Mouse (Mus musculus) forebrain, embryonic 11.5 days (tissue): ENCODE results near the gene Eif3m. TPM values are rescaled to one million over a fixed set of nuclear protein-coding genes. Genes with fewer than 3 reads are reported as not detected.
A peak's percentile ranks its signal among the peaks of the same experiment; 100 is the strongest.

Experiments
- ATAC-seq: fragments of 200-750 bp; cut with Nextera tagmentation; replicated peaks from 2 replicates; pipeline ENCODE4 v1.8.0; 2017; ENCODE audit warnings: moderate TSS enrichment; ENCODE audit not compliant: low FRiP score
- DNase-seq: peaks from one replicate; pipeline ENCODE4 v3.0.0-alpha.2; 2017; ENCODE audit warnings: low spot score
- H3K27ac ChIP-seq: fragments of 300-500 bp; sonication (generic); 2 replicates; pipeline ENCODE4 v1.5.1; 2014; ENCODE audit warnings: low read depth, low read length
- H3K27me3 ChIP-seq: fragments of 300-500 bp; sonication (generic); 2 replicates; pipeline ENCODE4 v1.6.1; 2014; ENCODE audit warnings: mild to moderate bottlenecking, low read length, mixed read lengths; ENCODE audit not compliant: control insufficient read depth, insufficient read depth
- H3K36me3 ChIP-seq: fragments of 300-500 bp; sonication (generic); 2 replicates; pipeline ENCODE4 v1.6.1; 2014; ENCODE audit warnings: mild to moderate bottlenecking, low read length, moderate library complexity, mixed read lengths; ENCODE audit not compliant: control insufficient read depth, insufficient read depth
- H3K4me1 ChIP-seq: fragments of 300-500 bp; sonication (generic); replicated peaks from 2 replicates; pipeline ENCODE4 v1.6.1; 2014; ENCODE audit warnings: low read length, mixed read lengths; ENCODE audit not compliant: control insufficient read depth, insufficient read depth
- H3K4me2 ChIP-seq: fragments of 300-500 bp; sonication (generic); 2 replicates; pipeline ENCODE4 v1.6.1; 2014; ENCODE audit warnings: low read depth, mild to moderate bottlenecking, low read length, moderate library complexity, mixed read lengths; ENCODE audit not compliant: severe bottlenecking
- H3K4me3 ChIP-seq: fragments of 300-500 bp; sonication (generic); 2 replicates; pipeline ENCODE4 v1.5.1; 2014; ENCODE audit warnings: low read depth, low read length
- H3K9ac ChIP-seq: fragments of 300-500 bp; sonication (generic); 2 replicates; pipeline ENCODE4 v1.6.1; 2014; ENCODE audit warnings: low read length
- H3K9me3 ChIP-seq: fragments of 300-500 bp; sonication (generic); 2 replicates; pipeline ENCODE4 v1.6.1; 2016; ENCODE audit warnings: low read length, mixed read lengths; ENCODE audit not compliant: control insufficient read depth
- WGBS: fragments of 180-500 bp; shearing (Covaris S2); extraction: QIAGEN DNeasy Blood & Tissue Kit; methylation state at CpG from one replicate; pipeline ENCODE4 v1.1.7; 2014; 5-methylcytosine and 5-hydroxymethylcytosine counted together
- polyA plus RNA-seq: library from polyadenylated mRNA; unstranded; fragments of >200 nt; fragmentation: Nextera tagmentation; extraction: Ambion mirVana; gene quantifications from 2 replicates; pipeline ENCODE4 v1.2.1, GENCODE M21; 2014

The Eif3m gene
- polyA plus RNA-seq, 1 experiment from 2014 or later, result 276 TPM

GRCm38 (mm10) chr2:105023031-105023615 lies 6.2 kb upstream of the Eif3m start:
- H3K27ac ChIP-seq, result no peak overlapping the region
- ATAC-seq, result no peak
- WGBS, result 84% methylated on average over 6 of the region's 6 CpGs
- H3K4me1 ChIP-seq, result no peaks in the 10 kb centered on the region
- no peak overlapping the region for H3K4me2 ChIP-seq
- no peak overlapping the region for H3K4me3 ChIP-seq
- DNase-seq, result no peak
- H3K36me3 ChIP-seq, result no peaks in the 10 kb centered on the region
- no peak overlapping the region for H3K9ac ChIP-seq
- H3K27me3 ChIP-seq, result no peaks in the 10 kb centered on the region
- no peaks in the 10 kb centered on the region for H3K9me3 ChIP-seq

GRCm38 (mm10) chr2:105021836-105022235 lies 5.0 kb upstream of the Eif3m start:
- no peak for ATAC-seq
- H3K36me3 ChIP-seq, result no peaks in the 10 kb centered on the region
- H3K4me1 ChIP-seq, result no peaks in the 10 kb centered on the region; the same call in 1 of the 2 replicates
- 88% methylated on average over 2 of the region's 2 CpGs for WGBS
- no peak overlapping the region for H3K4me3 ChIP-seq
- no peaks in the 10 kb centered on the region for H3K9me3 ChIP-seq
- H3K9ac ChIP-seq, result no peak overlapping the region
- no peaks in the 10 kb centered on the region for H3K27me3 ChIP-seq
- no peak overlapping the region for H3K4me2 ChIP-seq
- H3K27ac ChIP-seq, result no peak overlapping the region
- DNase-seq, result no peak

GRCm38 (mm10) chr2:105021256-105021655 lies 4.4 kb upstream of the Eif3m start:
- H3K9me3 ChIP-seq, result no peaks in the 10 kb centered on the region
- WGBS, result 84% methylated on average over 12 of the region's 12 CpGs
- ATAC-seq (no peak), DNase-seq (no peak)
- H3K4me3 ChIP-seq, result no peak overlapping the region
- H3K4me2 ChIP-seq, result no peak overlapping the region
- H3K36me3 ChIP-seq, result no peaks in the 10 kb centered on the region
- H3K27ac ChIP-seq, result no peak overlapping the region
- H3K9ac ChIP-seq, result no peak overlapping the region
- no peaks in the 10 kb centered on the region for H3K27me3 ChIP-seq
- H3K4me1 ChIP-seq, result no peaks in the 10 kb centered on the region; the same call in 1 of the 2 replicates

- Histone ChIP-seq H3K9me3 (no peaks in the 10 kb centered on the region), H3K4me1 (no peaks in the 10 kb centered on the region; the same call in 1 of the 2 replicates), H3K4me2 (no peak overlapping the region), H3K9ac (no peak overlapping the region), H3K4me3 (no peak overlapping the region), H3K27ac (no peak overlapping the region), H3K27me3 (no peaks in the 10 kb centered on the region), H3K36me3 (no peaks in the 10 kb centered on the region)
- DNase-seq, result no peak
- ATAC-seq, result no peak
- WGBS, result 87% methylated on average over 1 of the region's 1 CpGs
Observed at GRCm38 (mm10) chr2:105019457-105019856, 2.6 kb upstream of the Eif3m start.

GRCm38 (mm10) chr2:105017802-105018201 lies 922 bp upstream of the Eif3m start:
- Histone ChIP-seq H3K9ac (no peak overlapping the region), H3K27me3 (no peaks in the 10 kb centered on the region), H3K4me1 (no peaks in the 10 kb centered on the region; the same call in 1 of the 2 replicates), H3K4me2 (no peak overlapping the region), H3K9me3 (no peaks in the 10 kb centered on the region), H3K4me3 (no peak overlapping the region), H3K27ac (no peak overlapping the region), H3K36me3 (no peaks in the 10 kb centered on the region; the same call in 1 of the 2 replicates)
- DNase-seq (no peak), ATAC-seq (no peak)
- 76% methylated on average over 3 of the region's 3 CpGs for WGBS

GRCm38 (mm10) chr2:105016192-105016966 lies 501 bp downstream of the Eif3m start:
- no peaks in the 10 kb centered on the region for H3K9me3 ChIP-seq
- peak overlapping the region; percentile 86 for H3K9ac ChIP-seq
- H3K36me3 ChIP-seq, result peaks cover 2% of the 10 kb centered on the region; the same call in 1 of the 2 replicates
- H3K4me2 ChIP-seq, result peak overlapping the region; percentile 57
- H3K27me3 ChIP-seq, result no peaks in the 10 kb centered on the region
- H3K4me3 ChIP-seq, result peak overlapping the region; percentile 92
- H3K4me1 ChIP-seq, result no peaks in the 10 kb centered on the region; the same call in 1 of the 2 replicates
- ATAC-seq, result peak; percentile 87
- H3K27ac ChIP-seq, result 0 out of 2 replicates have a peak overlapping the region, but pooled peaks have one; percentile 47
- WGBS, result under 1% methylated on average over 43 of the region's 43 CpGs
- no peak for DNase-seq

- no peaks in the 10 kb centered on the region for H3K27me3 ChIP-seq
- H3K4me2 ChIP-seq, result no peak overlapping the region
- H3K9me3 ChIP-seq, result no peaks in the 10 kb centered on the region
- peaks cover 6% of the 10 kb centered on the region for H3K36me3 ChIP-seq
- DNase-seq (no peak), ATAC-seq (no peak)
- no peaks in the 10 kb centered on the region for H3K4me1 ChIP-seq
- no peak overlapping the region for H3K4me3 ChIP-seq
- H3K9ac ChIP-seq, result no peak overlapping the region
- H3K27ac ChIP-seq, result no peak overlapping the region
Observed at GRCm38 (mm10) chr2:105007236-105007635, 9.6 kb downstream of the Eif3m start.

GRCm38 (mm10) chr2:104996201-104996600 lies 20.7 kb downstream of the Eif3m start:
- no peak overlapping the region for H3K9ac ChIP-seq
- 94% methylated on average over 3 of the region's 3 CpGs for WGBS
- H3K27ac ChIP-seq, result no peak overlapping the region
- DNase-seq, result no peak
- H3K4me1 ChIP-seq, result no peaks in the 10 kb centered on the region
- no peaks in the 10 kb centered on the region; the same call in 1 of the 2 replicates for H3K36me3 ChIP-seq
- no peak for ATAC-seq
- no peaks in the 10 kb centered on the region for H3K9me3 ChIP-seq
- no peaks in the 10 kb centered on the region for H3K27me3 ChIP-seq
- H3K4me3 ChIP-seq, result no peak overlapping the region
- no peak overlapping the region for H3K4me2 ChIP-seq
